Mouse (Mus musculus): ENCODE measurements around the gene Pten. TPM values are rescaled to one million over a fixed set of nuclear protein-coding genes. Genes with fewer than 3 reads are reported as not detected.

The Pten gene
- polyA plus RNA-seq, 1 experiment from 2014 or later = 12.0 TPM

GRCm38 (mm10) chr19:32866765-32867164 is 109.5 kb downstream of the Pten start:
- Histone ChIP-seq H3K27ac (ENCODE audit: low read length) (no peak overlapping the region), H3K4me1 (ENCODE audit: control insufficient read depth, insufficient read depth, low read length) (peaks cover 16% of the 10 kb centered on the region), H3K4me2 (ENCODE audit: low read length) (peak overlapping the region; percentile 59), H3K36me3 (ENCODE audit: control insufficient read depth, insufficient read depth, low read length) (no peaks in the 10 kb centered on the region), H3K27me3 (ENCODE audit: control insufficient read depth, insufficient read depth, low read depth, low read length) (no peaks in the 10 kb centered on the region), H3K9ac (ENCODE audit: low read depth, low read length) (0 out of 2 replicates have a peak overlapping the region, but pooled peaks have one; percentile 25), H3K9me3 (replicated peaks; ENCODE audit: control insufficient read depth, low read length, poor library complexity, severe bottlenecking) (no peaks in the 10 kb centered on the region), H3K4me3 (ENCODE audit: low read depth, low read length) (peak overlapping the region; percentile 23)
- WGBS = under 1% methylated on average over 13 of the region's 13 CpGs
- ATAC-seq = no peak

DNA sequence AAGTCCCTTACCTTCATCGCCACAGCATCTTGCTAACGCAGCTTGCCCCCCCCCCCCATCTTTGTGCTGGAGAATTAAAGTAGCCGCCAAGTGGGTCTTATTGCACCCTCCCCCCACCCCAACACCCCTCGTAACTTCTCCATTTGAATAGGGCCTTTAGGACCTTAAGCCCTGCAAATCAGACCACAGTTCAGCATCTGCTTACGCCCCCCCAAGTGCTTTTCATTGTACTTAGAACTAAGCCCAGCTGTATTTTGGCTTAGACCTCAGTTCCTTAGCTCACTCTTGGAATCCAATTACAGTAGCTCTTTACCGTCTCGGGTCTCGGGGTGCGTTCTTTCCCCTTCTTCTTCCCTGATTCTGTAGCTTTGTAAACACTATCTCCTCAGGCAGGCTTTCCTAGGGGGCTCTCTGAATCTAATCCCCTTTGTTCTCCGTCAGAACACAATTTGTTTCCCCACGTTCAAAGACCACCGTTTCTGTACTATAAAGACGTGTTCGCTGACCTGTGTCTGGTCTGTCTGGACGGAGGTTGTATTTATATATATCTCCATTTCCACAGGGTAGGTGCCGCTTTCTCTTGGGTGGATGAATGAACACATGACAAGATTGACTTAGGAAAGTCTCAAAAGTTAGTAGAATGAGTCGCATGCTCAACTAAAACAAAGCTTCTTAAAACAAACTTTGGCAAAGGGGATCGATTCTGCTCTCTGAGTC is 110.0 kb downstream of the Pten start:
- H3K27ac ChIP-seq (ENCODE audit: low read length) = no peak overlapping the region
- H3K4me1 ChIP-seq (ENCODE audit: control insufficient read depth, insufficient read depth, low read length) = peaks cover 16% of the 10 kb centered on the region
- ATAC-seq = peak; percentile 25; the same call in 1 of the 2 replicates
- no peaks in the 10 kb centered on the region for H3K9me3 ChIP-seq (replicated peaks; ENCODE audit: control insufficient read depth, low read length, poor library complexity, severe bottlenecking)
- peak overlapping the region; percentile 23 for H3K4me3 ChIP-seq (ENCODE audit: low read depth, low read length)
- 2% methylated on average over 18 of the region's 18 CpGs for WGBS
- no peaks in the 10 kb centered on the region for H3K36me3 ChIP-seq (ENCODE audit: control insufficient read depth, insufficient read depth, low read length)
- H3K27me3 ChIP-seq (ENCODE audit: control insufficient read depth, insufficient read depth, low read depth, low read length) = no peaks in the 10 kb centered on the region
- H3K4me2 ChIP-seq (ENCODE audit: low read length) = peak overlapping the region; percentile 59
- H3K9ac ChIP-seq (ENCODE audit: low read depth, low read length) = no peak overlapping the region

DNA sequence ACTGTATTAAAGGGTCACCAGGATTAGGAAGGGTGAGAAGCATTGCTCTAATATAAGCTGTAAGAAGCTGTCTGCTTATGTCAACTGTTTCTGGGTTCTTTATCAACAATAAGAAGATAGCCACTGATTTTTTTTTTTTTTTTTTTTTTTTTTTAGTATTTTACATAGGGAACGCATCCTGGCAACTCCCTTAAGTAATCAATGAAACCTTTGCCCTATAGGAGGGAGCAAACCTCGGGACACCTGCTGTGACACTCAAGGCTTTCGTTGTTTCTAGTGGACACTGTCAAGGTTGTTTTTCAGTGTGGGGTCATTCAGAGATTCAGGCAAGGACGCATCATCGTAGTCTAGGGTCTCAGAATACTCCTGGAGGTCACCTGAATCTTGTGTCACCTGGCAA is 111.3 kb downstream of the Pten start:
- Histone ChIP-seq H3K9ac (ENCODE audit: low read depth, low read length) (no peak overlapping the region), H3K9me3 (replicated peaks; ENCODE audit: control insufficient read depth, low read length, poor library complexity, severe bottlenecking) (no peaks in the 10 kb centered on the region), H3K36me3 (ENCODE audit: control insufficient read depth, insufficient read depth, low read length) (no peaks in the 10 kb centered on the region), H3K4me2 (ENCODE audit: low read length) (no peak overlapping the region), H3K4me3 (ENCODE audit: low read depth, low read length) (no peak overlapping the region), H3K27me3 (ENCODE audit: control insufficient read depth, insufficient read depth, low read depth, low read length) (no peaks in the 10 kb centered on the region), H3K27ac (ENCODE audit: low read length) (no peak overlapping the region), H3K4me1 (ENCODE audit: control insufficient read depth, insufficient read depth, low read length) (peaks cover 13% of the 10 kb centered on the region)
- 45% methylated on average over 5 of the region's 5 CpGs for WGBS
- ATAC-seq = no peak

GRCm38 (mm10) chr19:32869053-32869680 is 111.9 kb downstream of the Pten start:
- Histone ChIP-seq H3K4me3 (ENCODE audit: low read depth, low read length) (no peak overlapping the region), H3K36me3 (ENCODE audit: control insufficient read depth, insufficient read depth, low read length) (no peaks in the 10 kb centered on the region), H3K4me1 (ENCODE audit: control insufficient read depth, insufficient read depth, low read length) (peaks cover 14% of the 10 kb centered on the region), H3K27me3 (ENCODE audit: control insufficient read depth, insufficient read depth, low read depth, low read length) (no peaks in the 10 kb centered on the region), H3K9me3 (replicated peaks; ENCODE audit: control insufficient read depth, low read length, poor library complexity, severe bottlenecking) (no peaks in the 10 kb centered on the region), H3K27ac (ENCODE audit: low read length) (no peak overlapping the region), H3K4me2 (ENCODE audit: low read length) (no peak overlapping the region), H3K9ac (ENCODE audit: low read depth, low read length) (no peak overlapping the region)
- ATAC-seq = no peak
- 38% methylated on average over 10 of the region's 10 CpGs for WGBS

- peaks cover 5% of the 10 kb centered on the region; the same call in 1 of the 2 replicates for H3K4me1 ChIP-seq (ENCODE audit: control insufficient read depth, insufficient read depth, low read length)
- H3K9me3 ChIP-seq (replicated peaks; ENCODE audit: control insufficient read depth, low read length, poor library complexity, severe bottlenecking) = no peaks in the 10 kb centered on the region
- H3K9ac ChIP-seq (ENCODE audit: low read depth, low read length) = no peak overlapping the region
- WGBS = 16% methylated on average over 7 of the region's 7 CpGs
- H3K27ac ChIP-seq (ENCODE audit: low read length) = no peak overlapping the region
- H3K36me3 ChIP-seq (ENCODE audit: control insufficient read depth, insufficient read depth, low read length) = no peaks in the 10 kb centered on the region
- no peaks in the 10 kb centered on the region for H3K27me3 ChIP-seq (ENCODE audit: control insufficient read depth, insufficient read depth, low read depth, low read length)
- ATAC-seq = peak; percentile 64; the same call in 1 of the 2 replicates
- no peak overlapping the region for H3K4me3 ChIP-seq (ENCODE audit: low read depth, low read length)
- no peak overlapping the region for H3K4me2 ChIP-seq (ENCODE audit: low read length)
These were observed 116.8 kb downstream of the Pten start for GRCm38 (mm10) chr19:32873904-32874637.

Other genes starting within 250 kb of the Pten start
- gene Papss2, start 161.7 kb upstream of the Pten start, polyA plus RNA-seq (2015; fragmentation: Nextera tagmentation; extraction: Ambion mirVana) = 0.67 and 1.0 TPM in 2 replicates
- 116 and 120 TPM in 2 replicates for gene Atad1, start 17.7 kb upstream of the Pten start, polyA plus RNA-seq (2015; fragmentation: Nextera tagmentation; extraction: Ambion mirVana)

Measured in midbrain, embryonic 16.5 days (tissue).